26 mouse cellular contexts compared by ENCODE assay signal in the genomic region with DNA sequence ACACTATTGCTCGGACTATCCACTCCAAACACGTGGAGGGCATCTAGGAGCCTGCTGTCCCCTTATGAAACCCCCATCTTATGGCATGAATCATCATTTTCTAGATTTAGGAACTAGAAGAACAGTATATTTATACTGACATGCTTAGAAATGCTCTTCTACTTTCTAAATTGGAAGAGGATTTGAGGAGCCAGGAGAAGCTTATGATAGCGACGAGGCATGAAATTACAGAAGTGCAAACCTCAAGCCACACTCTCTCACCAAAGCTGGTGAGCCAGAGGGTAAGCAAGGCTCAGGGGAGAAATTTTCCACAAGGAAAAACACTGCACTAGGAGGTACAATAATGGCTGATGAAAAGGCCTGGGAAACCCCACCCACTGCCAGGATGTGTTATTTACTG. TPM values are rescaled to one million over a fixed set of nuclear protein-coding genes. Genes with fewer than 3 reads are reported as not detected.
DNase-seq lines count a peak whose midpoint lies in the region; ATAC-seq and TF ChIP-seq lines count a peak whose summit lies in the region.
"Had no signal": no experiment of that assay in that cellular context is flagged by ENCODE, and none has a peak within 500 bp of the region (broad histone marks: within the 10 kb centered on the region; RNA-seq: fewer than 3 reads in every experiment).

No protein-coding gene starts in this region.

- peak; percentile 74 for ATAC-seq in frontal cortex, adult (ENCODE audit: low TSS enrichment)
- ATAC-seq: activated CD4-positive, CD25-positive, alpha-beta regulatory T cell, adult 4 months; CD4-positive, CD25-positive, alpha-beta regulatory T cell, adult 4 months; Patski had no signal

- no peak for TF ChIP-seq CTCF in gastrocnemius, adult 2 months (IDR thresholded peaks at IDR 0.05)

- intact Hi-C loops in gastrocnemius, postnatal 14 days (cut with DNase I; ENCODE audit: low total_unique reads): no loop called here
- intact Hi-C loops in gastrocnemius, adult 2 months (cut with DNase I): loop anchor here (10.0 kb wide), 1 partner anchor 45 kb away; no protein-coding TSS in a partner anchor
- intact Hi-C loops in left cerebral cortex, postnatal 25 days (cut with DNase I): no loop called here

- peak overlapping the region; percentile 84 for H3K27ac ChIP-seq in gastrocnemius, adult 2 months

- DNase-seq in frontal cortex, postnatal 36 days (ENCODE audit: low spot score in 2 of 2): no peak
- peak; percentile 59 for DNase-seq in gastrocnemius, adult 18-20 months (ENCODE audit: low spot score)
- no peak for DNase-seq in gastrocnemius, postnatal 14 days
- DNase-seq in gastrocnemius, adult 2 months: no peak
- DNase-seq in gastrocnemius, postnatal 4 days (ENCODE audit: low spot score in 2 of 2): no peak
- DNase-seq in skeletal muscle tissue, adult 2 months (ENCODE audit: low read depth, low spot score): peak; percentile 80
- DNase-seq in left cerebral cortex, postnatal 25 days (ENCODE audit: low spot score in 2 of 2): no peak
- DNase-seq: adrenal gland, adult 2 months; adrenal gland, adult 8-10 months; adrenal gland, postnatal 10 days; adrenal gland, postnatal 14 days; adrenal gland, postnatal 25 days; adrenal gland, postnatal 36 days; B cell, adult 2 months; cerebellum, adult 11 months; cerebellum, adult 11-12 months had no signal

- H3K4me3 ChIP-seq in gastrocnemius, adult 2 months: no peak overlapping the region

RNA-seq across cellular contexts. Expression of gene Mylk4, which starts 6.0 kb away (rescaled TPM):
- 1,000 to 10,000 TPM; 1,080 to 1,440 TPM for total RNA-seq in gastrocnemius, adult 18-20 months (2021)
- 100 to 1,000 TPM; 102 to 239 TPM for total RNA-seq in gastrocnemius, postnatal 14 days (2021)
- 1,000 to 10,000 TPM in 1 of 2 experiments, 100 to 1,000 TPM in 1; 466 to 1,631 TPM for total RNA-seq in gastrocnemius, adult 2 months (2021)
- 100 to 1,000 TPM; 214 to 236 TPM for total RNA-seq in gastrocnemius, postnatal 4 days (2021)
- total RNA-seq in left cerebral cortex, postnatal 25 days (2021): under 1 TPM; 0.14 to 0.16 TPM
- total RNA-seq: adrenal gland, adult 2 months; adrenal gland, postnatal 36 days; CH12.LX; ES-E14; MEL had no signal

RNA-seq across cellular contexts. Expression of gene Wrnip1, which starts 12.1 kb away (rescaled TPM):
- 1 to 10 TPM; 5.9 to 6.1 TPM for total RNA-seq in gastrocnemius, adult 18-20 months (2021)
- 10 to 100 TPM in 1 of 2 experiments, 1 to 10 TPM in 1; 9.5 to 11.1 TPM for total RNA-seq in gastrocnemius, postnatal 14 days (2021)
- total RNA-seq in gastrocnemius, adult 2 months (2021): 1 to 10 TPM; 5.2 to 8.5 TPM
- 10 to 100 TPM; 24.8 to 26.7 TPM for total RNA-seq in gastrocnemius, postnatal 4 days (2021)
- 10 to 100 TPM; 56.5 to 67.2 TPM for total RNA-seq in left cerebral cortex, postnatal 25 days (2021)

RNA-seq across cellular contexts. Expression of gene D930007J09Rik, which starts 12.9 kb away (rescaled TPM):
- not detected for total RNA-seq in gastrocnemius, adult 18-20 months (2021)
- total RNA-seq in gastrocnemius, postnatal 14 days (2021): not detected
- not detected for total RNA-seq in gastrocnemius, adult 2 months (2021)
- under 1 TPM in 1 of 2 experiments, not detected in 1; 0.83 TPM for total RNA-seq in gastrocnemius, postnatal 4 days (2021)
- total RNA-seq in left cerebral cortex, postnatal 25 days (2021): 1 to 10 TPM; 1.1 to 1.7 TPM
- total RNA-seq: adrenal gland, adult 18-20 months; adrenal gland, adult 2 months; adrenal gland, postnatal 10 days; adrenal gland, postnatal 14 days; adrenal gland, postnatal 25 days; adrenal gland, postnatal 36 days; adrenal gland, postnatal 4 days; G1E had no signal

Comparison
In these comparisons a context has a peak if more than half of its experiments do, and no peak if none do; other contexts are left out.
1. DNase-seq: peak in gastrocnemius, adult 18-20 months (single experiment) and skeletal muscle tissue, adult 2 months (single experiment); none in frontal cortex, postnatal 36 days (0 of 2), gastrocnemius, postnatal 14 days (single experiment), gastrocnemius, adult 2 months (single experiment), gastrocnemius, postnatal 4 days (0 of 2) and left cerebral cortex, postnatal 25 days (0 of 2).
2. RNA of gene Mylk4, which starts 6.0 kb away (total RNA-seq): 466 to 1,631 TPM in gastrocnemius, adult 2 months, 1,080 to 1,440 TPM in gastrocnemius, adult 18-20 months, 102 to 239 TPM in gastrocnemius, postnatal 14 days and 214 to 236 TPM in gastrocnemius, postnatal 4 days; 0.14 to 0.16 TPM in left cerebral cortex, postnatal 25 days; every median in the first group is over 10 times any median in the second.